Mouse (Mus musculus) heart, postnatal 0 days (tissue): Measurements from ENCODE around the gene Klk1b21.

Experiments used
- CTCF ChIP-seq: IDR thresholded peaks from 2 replicates; pipeline ENCODE4 v1.5.1; 2016; ENCODE audit warnings: antibody characterized with exemption, control low read depth, low read depth
- EP300 ChIP-seq: IDR thresholded peaks from 2 replicates; pipeline ENCODE4 v1.6.1; 2016; ENCODE audit warnings: antibody characterized with exemption, low read depth

- TF ChIP-seq CTCF (no peak), EP300 (no peak)
These were observed 21.3 kb downstream of the Klk1b21 start for GRCm38 (mm10) chr7:44123445-44123844.
